Mouse (Mus musculus) lung, postnatal 4 days (tissue): ENCODE measurements at regions not wholly inside any gene's neighbourhood (a gene's known extent, or its start where the extent isn't known, plus 50 kb on each side); places are given as distances from the start of the nearest gene placed in this dataset.
A peak's percentile ranks its signal among the peaks of the same experiment; 100 is the strongest.
"Not testable (repeated sequence)": the region's sequence is repeated elsewhere in the genome, so short reads cannot be mapped to it uniquely, and the experiment has no call there.

Experiments used
- DNase-seq, 2 experiments: peaks; one replicate each; pipeline ENCODE4 v3.0.0; 2021

GRCm38 (mm10) chr13:4935940-4936339, 327.0 kb upstream of the Akr1e1 start:
- no peak for DNase-seq

- no peak for DNase-seq
These were observed 330.9 kb upstream of the Akr1e1 start for GRCm38 (mm10) chr13:4939849-4940248.

- peak in 1 of 2 experiments; percentile 42 for DNase-seq
These were observed 333.5 kb upstream of the Akr1e1 start for GRCm38 (mm10) chr13:4942490-4942889.

GRCm38 (mm10) chr13:4943046-4943445, 334.1 kb upstream of the Akr1e1 start:
- no peak for DNase-seq

- DNase-seq = no peak
These were observed 346.4 kb upstream of the Akr1e1 start for GRCm38 (mm10) chr13:4955384-4955783.

- DNase-seq = no peak
These were observed 355.9 kb upstream of the Akr1e1 start for GRCm38 (mm10) chr13:4964824-4965223.

- DNase-seq = no peak
These were observed 361.3 kb upstream of the Akr1e1 start for GRCm38 (mm10) chr13:4970081-4970892.

- no peak for DNase-seq
These were observed 362.6 kb upstream of the Akr1e1 start for GRCm38 (mm10) chr13:4971472-4972067.

- no peak for DNase-seq
These were observed 383.9 kb upstream of the Akr1e1 start for GRCm38 (mm10) chr13:4992876-4993275.

GRCm38 (mm10) chr13:5008296-5008695, 399.3 kb upstream of the Akr1e1 start:
- DNase-seq = no peak

GRCm38 (mm10) chr13:5022439-5022838, 413.5 kb upstream of the Akr1e1 start:
- no peak for DNase-seq

GRCm38 (mm10) chr13:5059859-5060258, 450.9 kb upstream of the Akr1e1 start:
- DNase-seq = no peak

GRCm38 (mm10) chr13:5060462-5060861, 451.5 kb upstream of the Akr1e1 start:
- DNase-seq = no peak

- no peak for DNase-seq
These were observed 498.5 kb upstream of the Akr1e1 start for GRCm38 (mm10) chr13:5107454-5107853.

- DNase-seq = no peak
These were observed 545.9 kb upstream of the Akr1e1 start for GRCm38 (mm10) chr13:5154911-5155310.

GRCm38 (mm10) chr13:5159765-5160684, 551.1 kb upstream of the Akr1e1 start:
- no peak for DNase-seq

- DNase-seq = no peak
These were observed 557.7 kb upstream of the Akr1e1 start for GRCm38 (mm10) chr13:5166716-5167115.

GRCm38 (mm10) chr13:5178996-5179395, 570.0 kb upstream of the Akr1e1 start:
- no peak for DNase-seq

GRCm38 (mm10) chr13:5179552-5179951, 570.6 kb upstream of the Akr1e1 start:
- DNase-seq = no peak

- DNase-seq = not testable (repeated sequence)
These were observed 576.3 kb upstream of the Akr1e1 start for GRCm38 (mm10) chr13:5185237-5185800.

- no peak for DNase-seq
These were observed 593.8 kb upstream of the Akr1e1 start for GRCm38 (mm10) chr13:5202736-5203135.

GRCm38 (mm10) chr13:5204143-5204542, 595.2 kb upstream of the Akr1e1 start:
- DNase-seq = no peak

GRCm38 (mm10) chr13:5211659-5212058, 602.7 kb upstream of the Akr1e1 start:
- no peak for DNase-seq
